Mouse (Mus musculus) right cerebral cortex, postnatal 4 days (tissue): ENCODE results near the gene Mllt10.
A peak's percentile ranks its signal among the peaks of the same experiment; 100 is the strongest.

Source experiments
- DNase-seq: peaks from one replicate; pipeline ENCODE4 v3.0.0-alpha.2; 2022

The Mllt10 gene

GRCm38 (mm10) chr2:18205118-18205517 is 150.1 kb downstream of the Mllt10 start:
- peak; percentile 30 for DNase-seq

DNA sequence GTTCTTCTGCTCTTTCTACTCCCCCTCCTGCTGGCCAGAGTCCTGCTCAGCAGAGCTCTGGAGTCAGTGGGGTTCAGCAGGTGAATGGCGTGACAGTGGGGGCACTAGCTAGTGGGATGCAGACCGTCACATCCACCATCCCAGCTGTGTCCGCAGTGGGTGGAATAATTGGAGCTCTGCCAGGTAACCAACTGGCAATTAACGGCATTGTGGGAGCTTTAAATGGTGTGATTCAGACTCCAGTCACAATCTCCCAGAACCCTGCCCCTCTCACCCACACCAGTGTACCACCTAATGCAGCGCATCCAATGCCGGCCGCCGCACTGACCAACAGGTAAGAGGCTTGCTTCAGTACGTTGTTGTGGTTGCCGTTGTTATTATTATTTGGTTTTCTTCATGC is 151.8 kb downstream of the Mllt10 start:
- DNase-seq, result no peak

- no peak for DNase-seq
Measured at GRCm38 (mm10) chr2:18208578-18208977, 153.5 kb downstream of the Mllt10 start.

- DNase-seq, result no peak
Measured at GRCm38 (mm10) chr2:18209211-18209823, 154.3 kb downstream of the Mllt10 start.

GRCm38 (mm10) chr2:18209948-18210347 is 154.9 kb downstream of the Mllt10 start:
- DNase-seq, result no peak

DNA sequence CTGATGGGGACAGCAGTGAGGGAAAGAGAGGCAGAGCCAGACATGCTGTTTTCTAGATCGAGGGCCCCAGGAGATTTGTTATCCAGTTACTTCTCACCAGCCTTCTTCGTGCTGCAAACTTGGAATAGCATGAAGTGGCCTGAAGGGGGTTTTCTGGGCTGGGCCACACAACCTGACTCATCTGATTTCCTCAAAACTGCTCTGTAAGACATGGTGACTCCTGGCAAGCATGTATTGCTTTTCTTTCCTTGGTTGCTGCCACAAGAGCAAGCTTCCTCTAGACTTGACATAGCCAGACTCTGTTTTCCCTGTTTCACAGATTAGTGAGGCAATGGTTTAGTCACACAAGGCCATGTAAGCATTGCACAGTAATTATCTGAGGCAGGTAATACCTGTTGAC is 159.0 kb downstream of the Mllt10 start:
- no peak for DNase-seq

GRCm38 (mm10) chr2:18217867-18218266 is 162.8 kb downstream of the Mllt10 start:
- DNase-seq, result no peak

- DNase-seq, result no peak
Measured at GRCm38 (mm10) chr2:18218500-18218899, 163.5 kb downstream of the Mllt10 start.

- no peak for DNase-seq
Measured at GRCm38 (mm10) chr2:18219136-18219535, 164.1 kb downstream of the Mllt10 start.

DNA sequence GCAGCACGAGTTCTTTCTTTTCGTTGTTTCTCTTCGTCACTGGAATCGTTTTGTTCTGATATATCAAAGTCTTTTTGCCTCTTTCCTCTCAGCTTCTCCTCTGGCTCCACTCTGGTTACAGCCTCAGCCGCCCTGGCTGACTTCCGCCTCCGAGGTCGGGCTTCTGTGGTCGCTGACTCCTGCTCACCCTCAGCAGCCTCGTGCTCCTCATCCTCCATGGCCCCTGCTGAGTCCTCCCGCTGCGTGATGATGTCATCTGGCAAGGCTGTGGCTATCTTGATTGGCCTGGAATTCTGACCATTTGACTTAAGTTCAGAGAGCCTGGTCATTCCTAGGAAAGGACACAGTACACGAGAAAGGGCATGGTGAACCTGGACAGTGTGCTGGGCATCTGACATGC is 164.5 kb downstream of the Mllt10 start:
- DNase-seq, result no peak

- DNase-seq, result no peak
Measured at GRCm38 (mm10) chr2:18228486-18229062, 173.5 kb downstream of the Mllt10 start.

- DNase-seq, result no peak
Measured at GRCm38 (mm10) chr2:18229279-18229678, 174.2 kb downstream of the Mllt10 start.

GRCm38 (mm10) chr2:18231143-18231542 is 176.1 kb downstream of the Mllt10 start:
- DNase-seq, result no peak

- no peak for DNase-seq
Measured at GRCm38 (mm10) chr2:18232883-18233567, 178.0 kb downstream of the Mllt10 start.

GRCm38 (mm10) chr2:18235524-18235923 is 180.5 kb downstream of the Mllt10 start:
- no peak for DNase-seq

DNA sequence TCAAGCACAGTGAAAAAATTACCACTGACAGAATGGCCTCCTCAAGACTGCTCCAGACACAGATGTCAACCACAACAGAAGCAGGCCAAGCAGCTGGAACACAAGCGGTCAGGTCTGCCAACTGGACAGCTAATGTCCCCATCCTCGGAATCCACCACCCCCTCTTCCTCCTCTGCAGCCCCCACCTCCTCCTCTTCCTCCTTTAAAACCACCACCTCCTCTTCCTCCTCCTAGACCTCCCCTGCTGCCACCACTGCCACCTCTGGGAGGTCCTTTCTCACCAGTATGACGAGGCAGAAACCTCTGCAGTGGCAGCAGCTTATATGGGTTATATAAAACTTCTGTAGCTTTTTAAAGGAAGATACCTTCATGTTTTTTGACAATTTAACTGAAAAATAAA is 194.2 kb downstream of the Mllt10 start:
- DNase-seq, result no peak
